Mouse (Mus musculus) thymus, postnatal 10 days (tissue): Measurements from ENCODE around the gene Calb2.

Experiments
- DNase-seq, 2 experiments: peaks; one replicate each; pipeline ENCODE4 v3.0.0; 2021; ENCODE audit warnings: low spot score in 2 of 2

Calb2 gene

DNA sequence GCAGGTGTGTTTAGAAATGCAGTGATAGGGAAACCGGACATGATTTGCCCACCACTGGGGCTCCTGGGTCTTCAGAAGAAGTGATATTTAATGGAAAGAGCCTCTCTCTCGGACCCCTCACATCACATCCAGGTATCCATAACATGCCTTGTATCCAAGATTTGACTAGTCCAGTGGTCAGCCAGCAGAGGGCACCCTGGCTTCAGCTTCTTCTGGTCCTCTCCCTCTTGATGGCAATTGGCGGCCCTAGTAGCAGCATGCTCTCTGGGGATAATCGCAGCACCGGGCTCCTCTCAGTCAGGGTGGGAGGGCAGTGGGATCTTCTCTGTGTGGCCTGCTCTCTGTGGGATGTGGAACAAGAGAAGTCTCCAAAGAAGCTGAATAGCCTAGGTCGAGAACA lies 48.3 kb downstream of the Calb2 start:
- no peak for DNase-seq

DNA sequence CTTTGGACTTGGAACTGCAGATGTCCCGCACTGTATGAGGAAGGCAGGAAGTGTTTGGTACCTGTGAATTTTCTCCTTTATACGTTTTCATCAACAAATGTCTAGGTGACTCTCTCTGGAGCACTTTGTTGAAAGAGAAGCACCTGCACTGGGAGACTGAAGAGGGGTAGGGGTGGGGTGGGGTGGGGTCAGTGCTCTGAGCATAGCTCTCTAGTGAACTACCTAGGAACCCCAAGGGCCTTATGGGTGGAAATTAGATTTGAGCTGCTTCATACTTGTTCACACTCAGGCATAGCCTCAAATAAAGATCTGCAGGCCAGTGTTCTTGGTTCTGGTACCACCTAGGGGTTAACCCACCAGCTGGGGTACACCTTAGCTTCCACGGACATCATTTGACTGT lies 65.4 kb downstream of the Calb2 start, which contains the start of gene Gm17720:
Gene Gm17720 (minus strand): TSS at position 101 of the 400 bp plus-strand sequence.
- no peak for DNase-seq

GRCm38 (mm10) chr8:110101676-110102075 lies 66.3 kb downstream of the Calb2 start:
- no peak for DNase-seq

- DNase-seq = no peak
Measured at GRCm38 (mm10) chr8:110100907-110101306, 67.1 kb downstream of the Calb2 start, which contains the start of gene Gm21964. Gene Gm21964, plus strand, starts transcription at chr8:110101207.

DNA sequence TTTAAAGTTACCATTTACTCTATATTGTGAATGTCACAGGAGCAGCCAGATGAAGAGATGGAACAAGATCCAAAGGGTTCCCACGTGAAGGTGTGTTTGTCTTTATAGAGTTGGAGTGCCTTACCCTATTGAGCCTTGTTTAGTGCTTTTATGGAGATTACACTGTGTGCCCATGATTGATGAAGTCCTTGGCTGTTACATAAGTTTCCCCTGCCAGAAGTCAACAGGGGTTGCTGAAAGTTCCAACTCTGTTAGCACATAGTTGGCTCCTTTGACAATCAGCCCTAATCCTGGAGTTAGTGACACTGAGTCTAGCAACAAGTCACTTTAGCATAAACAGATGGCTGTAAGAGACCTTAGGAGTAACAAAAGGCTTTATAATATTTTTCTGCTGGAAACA lies 76.1 kb downstream of the Calb2 start:
- DNase-seq = no peak
